Mouse (Mus musculus): ENCODE results near the gene Lingo3. TPM values are rescaled to one million over a fixed set of nuclear protein-coding genes. Genes with fewer than 3 reads are reported as not detected.

The Lingo3 gene
- 1.5 and 1.7 TPM in 2 replicates for polyA plus RNA-seq (2016; fragmentation: Nextera tagmentation; extraction: Ambion mirVana)

DNA sequence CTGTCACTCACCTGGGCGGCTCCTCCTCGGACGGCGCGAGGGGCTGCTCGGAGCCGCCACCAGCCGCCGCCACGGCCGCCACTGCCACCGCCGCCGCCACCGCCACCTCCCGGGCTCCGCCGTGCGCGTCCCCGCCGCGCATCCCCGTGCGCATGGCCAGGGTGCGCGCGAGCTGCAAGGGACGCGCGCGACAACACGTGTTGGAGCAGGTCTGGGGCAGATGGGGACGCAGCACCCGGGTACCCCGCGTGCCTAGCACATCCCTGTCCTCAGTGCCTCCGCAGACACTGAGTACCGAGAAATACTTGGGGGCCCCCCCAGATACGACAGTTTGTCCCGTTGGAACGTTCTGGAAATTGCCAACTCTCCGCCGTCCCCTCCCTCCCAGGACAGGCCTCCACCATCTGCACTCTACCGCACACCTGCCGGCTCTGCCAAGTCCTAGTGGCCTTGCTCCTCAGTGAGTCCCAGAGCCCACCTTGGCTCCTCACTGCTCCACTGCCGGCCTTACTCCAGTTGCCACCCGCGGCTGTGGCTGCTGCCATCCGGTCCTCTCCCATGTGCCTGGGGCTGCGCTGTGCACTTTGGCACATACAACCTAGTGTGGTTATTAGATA lies at the start of gene Lingo3:
Gene Lingo3 (minus strand): TSS at position 109 of the 617 bp plus-strand sequence.
- Histone ChIP-seq H3K4me2 (peak within 1 kb of the TSS; percentile 84), H3K27ac (no peak within 1 kb of the TSS), H3K9ac (peak within 1 kb of the TSS; percentile 61), H3K4me3 (replicated peaks) (peak within 1 kb of the TSS; percentile 47), H3K27me3 (peaks cover 56% of the 10 kb centered on the region), H3K9me3 (no peaks in the 10 kb centered on the region), H3K4me1 (peaks cover 15% of the 10 kb centered on the region), H3K36me3 (replicated peaks) (no peaks in the 10 kb centered on the region)
- 6% methylated on average over 38 of the region's 51 CpGs for WGBS
- ATAC-seq (ENCODE audit: low FRiP score) = no peak

DNA sequence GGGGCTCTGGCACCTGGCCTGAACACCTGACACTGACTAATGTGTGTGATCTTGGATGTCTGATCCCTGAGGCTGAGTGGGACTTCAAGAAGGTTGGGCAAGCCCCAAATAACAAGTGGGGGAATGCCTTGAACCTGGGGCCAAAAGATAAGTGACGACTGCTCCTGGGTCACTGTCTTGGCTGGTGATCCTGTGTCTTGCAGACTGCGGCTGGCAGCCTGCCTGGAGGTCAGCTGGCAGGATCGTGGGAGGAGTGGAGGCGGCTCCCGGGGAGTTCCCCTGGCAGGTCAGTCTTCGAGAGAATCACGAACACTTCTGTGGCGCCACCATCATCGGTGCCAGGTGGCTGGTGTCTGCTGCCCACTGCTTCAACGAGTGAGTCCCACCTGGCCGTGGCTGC lies 43.3 kb upstream of the Lingo3 start:
- Histone ChIP-seq H3K36me3 (replicated peaks) (no peaks in the 10 kb centered on the region), H3K27me3 (peaks cover 41% of the 10 kb centered on the region), H3K9me3 (no peaks in the 10 kb centered on the region), H3K4me1 (no peaks in the 10 kb centered on the region), H3K4me3 (replicated peaks) (no peak overlapping the region), H3K4me2 (no peak overlapping the region), H3K27ac (no peak overlapping the region), H3K9ac (no peak overlapping the region)
- no peak for ATAC-seq (ENCODE audit: low FRiP score)
- WGBS = 84% methylated on average over 11 of the region's 11 CpGs

DNA sequence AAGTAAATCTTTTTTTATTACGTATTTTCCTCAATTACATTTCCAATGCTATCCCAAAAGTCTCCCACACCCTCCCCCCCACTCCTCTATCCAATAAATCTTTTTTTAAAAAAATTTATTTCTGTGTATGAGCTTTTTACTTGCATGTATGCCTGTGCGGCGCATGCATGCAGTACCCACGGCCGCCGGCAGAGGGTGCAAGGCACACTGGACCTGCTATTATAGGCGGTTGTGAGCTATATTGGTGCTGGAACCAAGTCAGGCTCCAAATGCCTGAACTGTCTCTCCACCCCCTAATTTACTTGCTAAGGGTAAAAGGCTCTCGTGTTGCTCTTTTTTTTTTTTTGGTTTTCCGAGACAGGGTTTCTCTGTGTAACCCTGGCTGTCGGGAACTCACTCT lies 37.5 kb upstream of the Lingo3 start:
- Histone ChIP-seq H3K4me1 (peaks cover 2% of the 10 kb centered on the region; the same call in 1 of the 2 replicates), H3K9me3 (0 out of 2 replicates have a peak, but pooled peaks cover 3% of the 10 kb centered on the region), H3K27me3 (peaks cover 17% of the 10 kb centered on the region), H3K9ac (no peak overlapping the region), H3K4me2 (no peak overlapping the region), H3K4me3 (replicated peaks) (no peak overlapping the region), H3K27ac (no peak overlapping the region), H3K36me3 (replicated peaks) (no peaks in the 10 kb centered on the region)
- ATAC-seq (ENCODE audit: low FRiP score) = no peak
- WGBS = 25% methylated on average over 10 of the region's 10 CpGs

DNA sequence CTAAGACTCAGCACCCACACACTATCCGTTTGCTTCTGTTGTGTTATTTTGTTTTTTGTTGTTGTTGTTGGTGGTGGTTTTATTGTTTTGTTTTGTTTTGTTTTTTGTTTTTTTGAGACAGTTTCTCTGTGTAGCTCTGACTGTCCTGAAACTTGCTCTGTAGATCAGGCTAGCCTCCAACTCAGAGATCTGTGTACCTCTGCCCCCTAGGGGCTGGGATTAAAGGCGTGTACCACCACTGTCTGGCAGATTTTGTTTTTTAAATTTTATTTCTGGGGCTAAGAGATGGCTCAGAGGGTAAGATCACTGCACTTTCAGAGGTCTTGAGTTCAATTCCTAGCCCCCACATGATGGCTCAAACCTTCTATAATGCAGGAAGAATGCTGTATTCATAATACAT lies 37.1 kb upstream of the Lingo3 start:
- WGBS = 74% methylated on average over 2 of the region's 2 CpGs

DNA sequence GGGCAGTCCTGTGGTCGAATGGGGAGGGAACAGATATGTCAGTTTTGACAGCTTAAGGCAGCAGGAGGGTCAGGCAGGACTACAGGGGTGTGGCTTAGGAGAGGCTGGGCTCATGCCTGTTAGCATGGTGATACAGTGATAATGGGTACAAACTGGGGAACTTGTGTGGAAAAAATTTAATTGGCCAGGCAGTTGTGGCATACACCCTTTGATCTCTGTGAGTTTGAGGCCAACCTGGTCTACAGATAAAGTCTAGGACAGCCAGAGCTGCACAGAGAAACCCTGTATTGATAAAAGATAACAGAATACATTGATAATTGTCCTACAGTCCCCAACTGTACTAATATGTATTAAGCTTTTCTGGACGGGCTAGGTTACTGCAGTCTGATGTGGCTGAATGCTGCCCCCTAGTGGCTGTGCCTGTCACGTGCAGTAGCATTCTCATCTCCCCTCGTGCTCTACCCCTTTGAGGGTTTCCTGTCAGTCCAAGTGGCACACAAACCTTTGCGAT lies 36.3 kb upstream of the Lingo3 start:
- Histone ChIP-seq H3K9me3 (0 out of 2 replicates have a peak, but pooled peaks cover 3% of the 10 kb centered on the region), H3K27ac (no peak overlapping the region), H3K36me3 (replicated peaks) (no peaks in the 10 kb centered on the region), H3K4me3 (replicated peaks) (no peak overlapping the region), H3K4me2 (no peak overlapping the region), H3K27me3 (peaks cover 17% of the 10 kb centered on the region), H3K4me1 (peaks cover 4% of the 10 kb centered on the region; the same call in 1 of the 2 replicates), H3K9ac (no peak overlapping the region)
- 20% methylated on average over 5 of the region's 5 CpGs for WGBS
- no peak; the same call in 1 of the 2 replicates for ATAC-seq (ENCODE audit: low FRiP score)

More for the DNA sequence above, 37.1 kb upstream of the Lingo3 start:
- Histone ChIP-seq H3K9ac (no peak overlapping the region), H3K27ac (no peak overlapping the region), H3K4me3 (replicated peaks) (no peak overlapping the region), H3K4me1 (peaks cover 4% of the 10 kb centered on the region; the same call in 1 of the 2 replicates), H3K36me3 (replicated peaks) (no peaks in the 10 kb centered on the region), H3K9me3 (0 out of 2 replicates have a peak, but pooled peaks cover 3% of the 10 kb centered on the region), H3K27me3 (peaks cover 17% of the 10 kb centered on the region), H3K4me2 (no peak overlapping the region)
- ATAC-seq (ENCODE audit: low FRiP score) = no peak

GRCm38 (mm10) chr10:80876594-80876993 lies 32.8 kb upstream of the Lingo3 start:
- Histone ChIP-seq H3K9me3 (0 out of 2 replicates have a peak, but pooled peaks cover 3% of the 10 kb centered on the region), H3K27ac (no peak overlapping the region), H3K9ac (no peak overlapping the region), H3K4me2 (no peak overlapping the region), H3K4me1 (peaks cover 8% of the 10 kb centered on the region; the same call in 1 of the 2 replicates), H3K4me3 (replicated peaks) (no peak overlapping the region), H3K36me3 (replicated peaks) (no peaks in the 10 kb centered on the region), H3K27me3 (peaks cover 19% of the 10 kb centered on the region)
- no peak for ATAC-seq (ENCODE audit: low FRiP score)
- 24% methylated on average over 3 of the region's 3 CpGs for WGBS

- no peak overlapping the region for H3K27ac ChIP-seq
- H3K4me1 ChIP-seq = peaks cover 8% of the 10 kb centered on the region; the same call in 1 of the 2 replicates
- H3K9ac ChIP-seq = no peak overlapping the region
- H3K9me3 ChIP-seq = no peaks in the 10 kb centered on the region
- H3K36me3 ChIP-seq (replicated peaks) = no peaks in the 10 kb centered on the region
- WGBS = 26% methylated on average over 5 of the region's 5 CpGs
- H3K4me2 ChIP-seq = no peak overlapping the region
- no peak for ATAC-seq (ENCODE audit: low FRiP score)
- H3K27me3 ChIP-seq = peaks cover 21% of the 10 kb centered on the region
- H3K4me3 ChIP-seq (replicated peaks) = no peak overlapping the region
Observed at GRCm38 (mm10) chr10:80876028-80876427, 32.2 kb upstream of the Lingo3 start.

DNA sequence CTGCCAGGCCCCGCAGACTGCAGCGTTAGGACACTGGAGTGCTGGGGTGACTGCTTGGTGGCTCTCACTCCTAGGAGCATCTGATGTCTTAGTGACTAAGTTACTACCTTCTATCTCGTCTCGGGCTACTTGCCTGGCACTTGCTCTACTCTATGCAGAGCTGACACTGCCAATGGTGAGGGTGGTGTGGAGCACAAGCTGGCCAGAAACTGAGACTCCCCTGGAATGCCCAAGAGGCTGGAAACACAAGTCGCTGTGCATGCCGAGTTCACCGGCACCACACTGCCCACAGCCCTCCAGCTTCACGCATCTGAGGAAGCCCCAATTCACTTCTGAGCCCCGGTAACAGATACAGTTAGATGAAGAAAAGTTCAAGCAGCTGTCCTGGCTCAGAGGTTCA lies 30.2 kb upstream of the Lingo3 start:
- 82% methylated on average over 9 of the region's 9 CpGs for WGBS
- no peaks in the 10 kb centered on the region for H3K36me3 ChIP-seq (replicated peaks)
- ATAC-seq (ENCODE audit: low FRiP score) = no peak

DNA sequence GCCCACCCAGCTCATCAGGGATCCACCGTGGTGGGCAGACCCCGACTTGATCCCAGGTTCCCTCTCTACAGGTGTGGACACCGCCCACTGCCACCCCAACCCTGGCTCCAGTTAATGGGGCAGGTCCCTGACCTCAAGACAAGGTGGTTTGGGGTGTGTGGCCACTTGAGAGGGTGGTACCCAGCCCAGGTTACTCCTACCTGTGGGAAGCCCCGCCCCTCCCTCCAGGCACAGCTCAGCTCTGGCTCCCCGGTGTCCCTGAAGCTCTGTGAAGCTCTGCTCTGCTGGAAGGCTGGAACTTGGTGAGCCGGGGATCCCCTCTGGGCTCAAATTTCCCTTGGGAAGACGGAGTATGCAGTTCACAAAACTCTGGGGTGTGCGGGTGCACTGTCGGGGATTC lies 27.7 kb upstream of the Lingo3 start, which contains the start of gene Tmprss9:
Gene Tmprss9 (plus strand): TSS at position 268 of the 400 bp plus-strand sequence.
- H3K9me3 ChIP-seq = no peaks in the 10 kb centered on the region
- H3K4me2 ChIP-seq = no peak within 1 kb of the TSS
- 31% methylated on average over 9 of the region's 9 CpGs for WGBS
- no peak within 1 kb of the TSS for H3K4me3 ChIP-seq (replicated peaks)
- peaks cover 14% of the 10 kb centered on the region for H3K36me3 ChIP-seq (replicated peaks)
- no peak within 1 kb of the TSS for H3K27ac ChIP-seq
- ATAC-seq (ENCODE audit: low FRiP score) = no peak
- peaks cover 13% of the 10 kb centered on the region; the same call in 1 of the 2 replicates for H3K27me3 ChIP-seq
- H3K4me1 ChIP-seq = peaks cover 8% of the 10 kb centered on the region; the same call in 1 of the 2 replicates
- H3K9ac ChIP-seq = no peak within 1 kb of the TSS

More for the DNA sequence above, 30.2 kb upstream of the Lingo3 start:
- Histone ChIP-seq H3K4me1 (peaks cover 8% of the 10 kb centered on the region; the same call in 1 of the 2 replicates), H3K9ac (no peak overlapping the region), H3K27me3 (peaks cover 17% of the 10 kb centered on the region), H3K9me3 (no peaks in the 10 kb centered on the region), H3K4me2 (no peak overlapping the region), H3K4me3 (replicated peaks) (no peak overlapping the region), H3K27ac (no peak overlapping the region)

- Histone ChIP-seq H3K36me3 (replicated peaks) (peaks cover 20% of the 10 kb centered on the region), H3K4me3 (replicated peaks) (no peak overlapping the region), H3K4me1 (0 out of 2 replicates have a peak, but pooled peaks cover 4% of the 10 kb centered on the region), H3K27ac (no peak overlapping the region), H3K27me3 (peaks cover 13% of the 10 kb centered on the region; the same call in 1 of the 2 replicates), H3K9ac (no peak overlapping the region), H3K9me3 (no peaks in the 10 kb centered on the region), H3K4me2 (no peak overlapping the region)
- WGBS = 84% methylated on average over 3 of the region's 6 CpGs
- ATAC-seq (ENCODE audit: low FRiP score) = no peak
Observed at GRCm38 (mm10) chr10:80870993-80871392, 27.2 kb upstream of the Lingo3 start.

- no peak for ATAC-seq (ENCODE audit: low FRiP score)
- Histone ChIP-seq H3K4me2 (no peak overlapping the region), H3K9me3 (no peaks in the 10 kb centered on the region), H3K27me3 (no peaks in the 10 kb centered on the region), H3K27ac (no peak overlapping the region), H3K4me3 (replicated peaks) (no peak overlapping the region), H3K9ac (no peak overlapping the region), H3K36me3 (replicated peaks) (peaks cover 59% of the 10 kb centered on the region), H3K4me1 (no peaks in the 10 kb centered on the region)
- WGBS = 93% methylated on average over 16 of the region's 16 CpGs
Observed at GRCm38 (mm10) chr10:80864446-80864845, 20.6 kb upstream of the Lingo3 start.

DNA sequence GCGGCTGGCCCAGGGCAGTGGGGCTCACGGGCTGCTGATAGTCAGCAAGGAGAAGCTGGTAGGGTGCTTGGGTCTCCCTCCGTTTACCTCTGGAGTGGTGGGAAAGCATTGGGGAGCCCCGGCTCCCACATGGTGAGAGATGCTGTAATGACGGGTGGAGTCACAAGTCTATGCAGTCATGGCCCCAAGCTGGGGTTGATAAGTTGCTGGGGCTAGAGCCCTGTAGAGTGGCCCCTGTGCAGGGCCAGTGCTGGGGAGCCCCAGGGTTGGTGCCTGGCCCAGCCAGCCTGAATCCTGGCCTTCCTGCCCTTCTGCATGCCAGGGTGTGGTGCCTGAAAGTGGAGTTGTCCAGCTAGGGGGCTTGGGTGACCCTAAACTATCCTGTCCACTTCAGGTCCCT lies 18.5 kb upstream of the Lingo3 start:
- Histone ChIP-seq H3K9ac (no peak overlapping the region), H3K4me2 (no peak overlapping the region), H3K4me3 (replicated peaks) (no peak overlapping the region), H3K4me1 (peaks cover 11% of the 10 kb centered on the region), H3K36me3 (replicated peaks) (peaks cover 50% of the 10 kb centered on the region), H3K27me3 (no peaks in the 10 kb centered on the region), H3K9me3 (no peaks in the 10 kb centered on the region), H3K27ac (no peak overlapping the region)
- 94% methylated on average over 5 of the region's 5 CpGs for WGBS
- ATAC-seq (ENCODE audit: low FRiP score) = no peak
